Mouse (Mus musculus): ENCODE results near the gene Usp29.
"Not testable (repeated sequence)": the region's sequence is repeated elsewhere in the genome, so short reads cannot be mapped to it uniquely, and the experiment has no call there.

Gene Usp29

DNA sequence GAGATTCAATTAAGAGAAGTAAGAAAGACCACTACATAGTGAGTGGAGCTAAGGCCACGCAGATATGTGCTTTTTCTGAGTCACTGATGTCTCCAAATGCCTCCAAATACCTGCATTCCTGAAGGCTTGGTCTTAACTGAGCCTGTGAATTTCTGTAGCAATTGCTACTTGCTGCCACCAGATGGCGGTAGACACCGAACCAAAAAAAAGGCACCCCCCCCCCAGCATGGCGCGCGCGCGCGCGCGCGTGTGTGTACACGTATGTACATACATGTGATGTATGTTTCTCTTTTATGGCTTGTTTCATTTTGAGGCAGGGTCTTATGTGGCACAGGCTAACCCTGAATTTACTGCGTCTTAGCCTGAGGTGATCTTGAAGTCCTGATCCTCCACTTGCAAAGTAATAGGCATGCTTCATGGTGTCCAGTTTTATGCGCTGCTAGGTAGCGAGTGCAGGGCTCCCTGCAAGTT lies 210.4 kb downstream of the Usp29 start:
- in situ Hi-C loops (cut with MboI; ENCODE audit: low pct_unique_long_range_greater_than_20kb in 1 of 2, low sequenced_read_pairs in 2 of 2, unreplicated experiment in 1 of 2), result loop anchor here in 1 of 2 experiments (25.0 kb wide), 1 partner anchor 503 kb away; the partner anchor contains the start of gene Olfr1344

DNA sequence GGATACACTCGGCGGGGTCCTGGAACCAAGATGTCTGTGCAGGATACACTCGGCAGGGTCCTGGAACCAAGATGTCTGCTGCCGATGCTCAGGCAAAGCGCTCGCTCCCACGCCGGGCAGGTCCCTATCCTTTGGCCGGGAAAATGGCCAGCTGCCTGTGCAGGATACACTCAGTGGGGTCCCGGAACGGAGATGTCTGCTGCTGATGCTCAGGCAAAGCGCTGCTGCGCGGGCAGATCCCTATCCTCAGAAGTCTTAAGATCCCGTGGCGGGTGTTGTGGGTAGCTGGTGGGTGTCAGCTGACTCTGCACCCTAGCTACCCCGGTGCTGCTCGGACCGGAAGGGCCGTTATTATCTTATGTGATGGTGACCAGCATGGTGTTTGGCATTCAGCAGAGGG lies 217.7 kb downstream of the Usp29 start:
- in situ Hi-C loops (cut with MboI; ENCODE audit: low pct_unique_long_range_greater_than_20kb in 1 of 2, low sequenced_read_pairs in 2 of 2, unreplicated experiment in 1 of 2), result loop anchor here in 1 of 2 experiments (25.0 kb wide), 1 partner anchor 511 kb away; the partner anchor contains the start of gene Olfr1344

DNA sequence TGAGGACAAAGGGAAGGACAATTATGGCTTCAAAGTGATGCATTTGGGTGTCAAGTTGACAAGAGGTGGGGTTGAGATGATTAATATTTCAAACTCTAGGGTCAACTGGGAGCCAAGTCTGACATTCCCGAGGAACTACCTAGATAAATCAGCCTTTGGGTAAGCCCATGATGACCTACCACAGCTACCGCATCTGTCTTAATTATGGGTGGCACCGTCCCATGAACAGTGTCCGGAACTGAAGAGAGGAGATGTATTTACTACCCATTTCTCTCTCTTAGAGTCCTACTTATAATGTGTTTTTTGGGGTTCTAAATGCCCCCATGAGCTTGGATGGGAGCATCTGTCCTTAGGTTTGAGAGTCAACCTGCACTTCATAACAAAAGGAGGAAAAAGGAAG lies 226.2 kb downstream of the Usp29 start:
- in situ Hi-C loops (cut with MboI; ENCODE audit: low pct_unique_long_range_greater_than_20kb in 1 of 2, low sequenced_read_pairs in 2 of 2, unreplicated experiment in 1 of 2), result no loop called here

DNA sequence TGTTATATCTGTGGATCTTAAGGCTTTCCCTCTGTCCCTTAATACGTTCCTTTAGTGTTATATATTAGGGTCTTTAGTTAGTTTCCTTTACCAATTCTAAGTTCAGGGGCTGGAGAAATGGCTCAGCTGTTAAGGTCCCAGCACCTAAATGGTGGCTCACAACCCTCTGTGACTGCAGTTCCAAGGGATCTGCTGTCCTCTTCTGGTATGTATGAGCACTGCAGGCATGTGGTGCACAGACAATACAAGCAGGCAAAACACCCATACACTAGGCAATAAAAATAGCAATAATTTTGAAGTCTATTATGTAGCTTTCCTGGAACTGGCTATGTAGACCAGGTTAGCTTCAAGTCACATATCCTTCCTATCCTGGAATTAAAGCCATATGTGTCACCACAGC lies 228.2 kb downstream of the Usp29 start:
- in situ Hi-C loops (cut with MboI; ENCODE audit: low pct_unique_long_range_greater_than_20kb in 1 of 2, low sequenced_read_pairs in 2 of 2, unreplicated experiment in 1 of 2), result no loop called here

DNA sequence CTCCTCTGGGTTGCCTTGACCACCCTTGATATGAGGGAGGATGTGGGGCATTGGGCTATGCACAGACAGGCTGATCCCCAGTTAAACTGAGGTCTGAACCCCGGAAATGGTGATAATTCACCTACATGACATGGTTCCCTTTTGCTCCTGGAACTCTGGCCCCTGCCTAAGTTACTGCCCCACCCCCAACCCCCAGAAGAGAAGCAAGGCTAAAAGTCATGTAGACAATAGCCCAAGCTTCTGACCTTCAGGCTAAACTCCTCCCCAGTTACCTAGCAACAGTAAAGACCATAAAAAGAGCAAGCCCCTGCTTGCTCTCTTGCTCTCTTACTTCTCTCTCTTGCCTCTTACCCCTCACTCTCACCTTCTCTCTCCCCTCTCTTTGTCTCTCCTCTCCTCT lies 243.2 kb downstream of the Usp29 start:
- in situ Hi-C loops (cut with MboI; ENCODE audit: low pct_unique_long_range_greater_than_20kb in 1 of 2, low sequenced_read_pairs in 2 of 2, unreplicated experiment in 1 of 2), result no loop called here

DNA sequence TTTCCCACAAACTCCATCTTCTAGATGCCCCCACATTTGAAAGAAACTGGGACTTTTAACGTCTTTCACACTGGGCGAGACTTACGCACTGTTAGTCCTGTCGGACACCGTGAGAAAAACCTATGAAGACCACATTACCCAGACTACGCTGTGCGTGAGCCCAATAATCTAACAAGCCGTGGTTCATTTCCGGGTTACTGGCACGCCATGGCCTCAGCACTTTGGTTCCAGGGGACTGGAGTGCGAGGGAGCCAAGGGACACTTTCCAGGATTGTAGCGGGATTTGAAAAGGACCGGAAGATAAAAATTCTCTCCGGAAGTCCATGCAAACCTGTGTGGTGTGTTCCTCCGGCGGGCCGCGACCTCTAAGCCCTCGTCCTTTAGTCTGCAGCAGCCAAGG lies 246.5 kb downstream of the Usp29 start:
- in situ Hi-C loops (cut with MboI; ENCODE audit: low pct_unique_long_range_greater_than_20kb in 1 of 2, low sequenced_read_pairs in 2 of 2, unreplicated experiment in 1 of 2), result no loop called here

DNA sequence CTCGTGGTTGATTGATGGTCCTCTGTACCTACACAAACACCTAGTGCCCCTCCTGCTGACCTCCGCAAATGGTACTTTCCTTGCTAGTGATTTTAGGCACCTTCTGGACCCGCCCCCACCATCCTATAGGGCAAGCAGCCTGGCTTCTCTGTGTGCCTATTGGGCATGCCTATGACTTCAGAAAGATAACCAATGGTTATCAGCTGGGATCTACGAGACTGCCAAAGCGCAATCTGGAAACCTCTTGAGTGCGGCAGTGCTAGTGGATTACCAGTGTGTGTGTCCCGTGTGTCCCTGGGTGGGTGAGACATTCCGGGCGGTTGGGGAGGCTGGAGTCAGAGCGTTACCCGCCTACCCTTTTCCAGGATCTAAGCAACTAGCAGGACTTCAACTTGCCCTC lies 264.9 kb downstream of the Usp29 start, which contains the start of gene Aurkc:
TSS of gene Aurkc (plus strand) at position 50 of the 400 bp plus-strand sequence.
- in situ Hi-C loops (cut with MboI; ENCODE audit: low pct_unique_long_range_greater_than_20kb in 1 of 2, low sequenced_read_pairs in 2 of 2, unreplicated experiment in 1 of 2), result not testable (repeated sequence)

DNA sequence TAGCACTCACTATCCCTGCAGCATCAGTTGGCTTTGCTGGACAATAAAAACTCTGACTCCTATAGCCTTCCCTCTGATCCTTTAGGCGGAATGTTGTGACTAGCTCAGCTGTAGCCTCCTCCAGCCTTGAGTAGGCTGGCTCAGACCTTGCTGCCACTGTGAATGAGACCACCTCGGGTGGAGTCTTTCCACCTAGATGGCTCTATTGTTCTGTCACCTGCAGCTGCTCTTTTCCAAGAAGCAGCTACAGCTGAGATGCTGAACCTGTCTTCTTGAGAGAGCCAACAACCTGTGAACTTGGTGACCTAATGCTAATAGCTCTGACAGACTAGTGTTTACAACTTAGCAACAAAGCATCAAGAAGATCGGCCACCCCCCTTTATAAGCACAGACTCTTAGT lies 268.5 kb downstream of the Usp29 start:
- in situ Hi-C loops (cut with MboI; ENCODE audit: low pct_unique_long_range_greater_than_20kb in 1 of 2, low sequenced_read_pairs in 2 of 2, unreplicated experiment in 1 of 2), result not testable (repeated sequence)

DNA sequence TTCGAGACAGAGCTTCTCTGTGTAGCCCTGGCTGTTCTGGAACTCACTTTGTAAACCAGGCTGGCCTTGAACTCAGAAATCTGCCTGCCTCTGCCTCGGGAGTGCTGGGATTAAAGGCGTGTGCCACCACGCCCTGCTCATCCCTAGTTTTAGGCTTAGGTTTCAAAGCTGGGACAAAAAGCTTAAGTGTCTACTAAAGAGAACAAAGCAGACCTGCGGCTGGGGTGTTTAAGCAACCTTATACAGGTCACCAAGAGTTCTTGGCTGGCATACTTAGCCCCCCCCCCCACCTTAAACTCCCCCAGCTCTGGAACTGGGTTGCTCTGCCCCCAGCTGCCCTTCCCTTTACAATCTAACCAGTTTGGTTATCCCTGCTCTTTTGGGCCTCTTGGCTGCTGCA lies 275.1 kb downstream of the Usp29 start:
- in situ Hi-C loops (cut with MboI; ENCODE audit: low pct_unique_long_range_greater_than_20kb in 1 of 2, low sequenced_read_pairs in 2 of 2, unreplicated experiment in 1 of 2), result not testable (repeated sequence)
